Mouse (Mus musculus): Measurements from ENCODE around the gene Slc34a3. TPM values are rescaled to one million over a fixed set of nuclear protein-coding genes. Genes with fewer than 3 reads are reported as not detected.

The Slc34a3 gene
- not detected for polyA plus RNA-seq (2017; shearing (Covaris generic))

DNA sequence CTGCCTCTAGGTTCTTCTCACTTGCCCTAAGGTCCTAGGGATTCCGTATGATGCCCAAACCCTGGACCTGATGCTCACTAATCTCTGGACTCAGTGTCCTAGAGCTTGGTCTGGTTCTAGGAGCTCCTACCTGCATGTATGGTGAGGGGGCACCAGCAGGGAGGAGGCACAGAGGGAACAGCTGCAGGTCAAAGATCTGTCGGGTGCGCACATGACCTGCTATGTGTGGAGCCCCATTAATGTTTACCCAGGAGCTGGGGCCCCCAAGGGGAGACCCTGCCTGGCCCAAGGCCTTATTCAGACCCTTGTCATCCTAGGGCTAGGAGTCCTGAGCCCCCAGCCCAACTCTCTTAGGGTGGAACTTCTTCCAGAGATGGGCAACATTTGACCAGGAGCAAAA lies at the start of gene Slc34a3:
Slc34a3 (minus strand) TSS at position 315 of the 400 bp plus-strand sequence.

GRCm38 (mm10) chr2:25271827-25272511 lies 37.8 kb upstream of the Slc34a3 start, which contains the start of the genes Ssna1 and Anapc2:
Gene Ssna1, minus strand, starts transcription at chr2:25272438.
Gene Anapc2, plus strand, starts transcription at chr2:25272478.

DNA sequence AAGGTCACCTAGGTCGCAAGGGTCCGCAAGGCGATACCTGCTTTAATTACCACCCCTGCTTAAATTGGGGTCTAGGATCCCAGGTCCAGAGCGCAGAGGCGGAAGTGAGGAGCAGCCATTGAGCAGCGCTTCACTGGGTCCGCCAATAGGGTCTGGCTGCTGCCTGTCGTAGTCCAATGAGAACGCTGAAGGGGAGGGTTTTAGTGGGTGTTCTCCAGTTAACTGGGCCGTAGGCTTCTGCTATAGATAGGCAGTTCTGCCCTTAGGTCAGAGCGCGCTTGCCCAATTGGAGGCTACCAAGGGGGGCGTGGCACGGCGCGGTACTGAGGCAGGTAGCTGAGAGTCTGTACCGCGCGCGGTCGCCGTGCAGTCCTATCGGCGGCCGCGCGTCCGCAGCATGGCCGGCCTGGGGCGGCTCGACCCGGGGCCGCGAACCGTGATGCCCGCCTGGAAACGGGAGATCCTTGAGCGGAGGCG lies 28.2 kb upstream of the Slc34a3 start, which contains the start of gene Tprn:
Tprn (plus strand) TSS at position 328 of the 477 bp plus-strand sequence.

DNA sequence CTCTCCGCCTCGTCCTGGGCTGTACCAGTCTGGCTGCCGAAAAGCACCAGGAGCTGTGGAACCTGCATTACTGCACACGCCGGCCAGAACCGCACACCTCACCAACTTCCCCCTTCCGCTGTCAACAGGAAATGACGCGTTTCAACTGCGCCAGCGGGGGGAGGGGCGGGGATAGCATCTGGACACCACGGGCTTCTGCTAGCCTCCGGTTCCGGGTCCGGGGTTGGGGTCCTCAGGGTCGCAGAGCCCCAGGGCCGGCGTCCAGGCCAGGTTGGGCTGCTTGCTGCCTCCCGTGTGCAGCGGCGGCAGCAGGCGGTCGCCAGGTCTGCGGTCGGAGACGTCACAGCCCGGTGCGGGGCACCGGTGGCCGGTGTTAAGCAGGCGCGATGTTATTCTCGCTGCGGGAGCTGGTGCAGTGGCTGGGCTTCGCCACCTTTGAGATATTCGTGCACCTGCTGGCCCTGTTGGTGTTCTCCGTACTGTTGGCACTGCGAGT lies 21.2 kb upstream of the Slc34a3 start, which contains the start of gene Tmem203:
Tmem203 (plus strand) TSS at position 156 of the 496 bp plus-strand sequence.

GRCm38 (mm10) chr2:25246183-25247072 lies 12.3 kb upstream of the Slc34a3 start, which contains the start of gene AL732309.1:
Gene AL732309.1, minus strand, starts transcription at chr2:25246863.

DNA sequence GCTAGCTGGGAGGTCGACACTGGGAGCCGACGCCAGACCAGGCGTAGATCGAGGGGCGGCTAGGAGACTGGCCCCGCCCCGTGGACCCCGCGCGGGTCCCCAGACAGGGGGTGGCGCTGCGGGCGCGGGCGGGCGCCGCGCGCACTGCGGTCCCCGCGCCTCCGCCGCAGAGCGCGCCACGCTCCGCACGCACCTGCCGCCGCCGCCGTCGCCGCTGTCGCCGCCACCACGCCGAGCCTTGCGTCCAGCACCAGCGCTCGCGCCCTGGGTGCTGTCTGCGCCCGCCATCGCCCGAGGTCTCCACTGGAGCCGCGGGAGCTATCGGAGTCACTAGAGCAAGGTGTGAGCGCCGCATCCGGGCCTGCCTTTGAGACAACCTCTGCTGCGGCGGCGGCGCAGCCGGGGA lies 7.9 kb upstream of the Slc34a3 start, which contains the start of the genes Rnf208 and Cysrt1:
Rnf208 (plus strand) TSS at position 155 of the 406 bp plus-strand sequence.
Cysrt1 (minus strand) TSS at position 352 of the 406 bp plus-strand sequence.

DNA sequence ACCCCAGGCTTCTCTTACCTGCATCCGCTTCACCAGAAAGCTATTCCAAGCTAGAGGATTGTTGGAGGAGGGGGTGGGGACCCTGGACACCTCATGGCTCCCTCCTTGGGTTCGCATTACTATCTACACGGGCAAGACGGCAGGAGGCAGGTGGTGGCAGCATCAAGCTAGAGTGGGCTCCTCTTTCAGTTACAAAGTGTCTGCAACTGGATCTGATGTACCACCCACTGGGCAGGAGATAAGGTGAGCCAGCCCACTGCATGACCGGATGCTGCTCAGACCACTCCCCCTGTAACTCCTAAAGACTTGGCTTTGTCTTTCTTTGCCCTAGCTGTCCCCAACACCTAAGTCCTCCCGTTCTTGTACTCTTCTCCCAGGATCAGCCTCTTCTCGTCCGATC lies 2.5 kb upstream of the Slc34a3 start, which contains the start of gene Rnf224:
Rnf224 (minus strand) TSS at position 174 of the 400 bp plus-strand sequence.

DNA sequence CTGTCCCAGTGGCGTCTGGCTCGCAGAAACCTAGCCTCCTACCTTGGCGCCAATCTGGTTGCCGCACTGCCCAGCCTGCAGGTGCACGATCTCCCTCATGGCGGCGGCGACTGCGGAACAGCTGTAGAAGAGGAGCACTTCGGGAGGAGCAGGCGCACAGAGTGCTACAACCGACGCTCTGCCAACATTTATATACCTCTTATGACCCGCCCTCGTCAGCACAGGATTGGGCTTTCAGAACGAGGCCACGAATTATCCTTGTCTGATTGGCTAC lies 9.7 kb downstream of the Slc34a3 start, which contains the start of gene Tubb4b:
Tubb4b (minus strand) TSS at position 211 of the 274 bp plus-strand sequence.

DNA sequence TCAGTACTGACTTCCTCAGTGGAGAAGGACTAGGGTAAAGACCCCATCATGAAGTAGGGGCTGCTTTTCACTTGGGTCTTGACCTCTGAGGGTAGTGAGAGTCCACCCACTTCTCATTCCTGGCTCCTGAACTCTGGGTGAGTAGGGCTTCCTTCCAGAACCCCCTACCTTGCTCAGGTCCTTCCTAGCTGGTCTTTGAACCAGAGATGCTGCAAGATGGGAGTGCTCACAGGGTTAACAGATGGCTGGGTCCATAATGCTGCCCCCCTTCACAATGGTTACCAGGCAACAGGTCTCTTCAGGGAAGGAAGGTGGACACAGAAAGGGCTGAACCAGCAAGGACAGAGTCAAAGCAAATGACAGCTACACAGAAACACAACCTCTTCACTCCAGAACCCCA lies 15.7 kb downstream of the Slc34a3 start, which contains the start of gene Fam166a:
Fam166a (plus strand) TSS at position 301 of the 400 bp plus-strand sequence.

GRCm38 (mm10) chr2:25214444-25214843 lies 19.7 kb downstream of the Slc34a3 start, which contains the start of gene Stpg3:
Gene Stpg3, minus strand, starts transcription at chr2:25214637.

DNA sequence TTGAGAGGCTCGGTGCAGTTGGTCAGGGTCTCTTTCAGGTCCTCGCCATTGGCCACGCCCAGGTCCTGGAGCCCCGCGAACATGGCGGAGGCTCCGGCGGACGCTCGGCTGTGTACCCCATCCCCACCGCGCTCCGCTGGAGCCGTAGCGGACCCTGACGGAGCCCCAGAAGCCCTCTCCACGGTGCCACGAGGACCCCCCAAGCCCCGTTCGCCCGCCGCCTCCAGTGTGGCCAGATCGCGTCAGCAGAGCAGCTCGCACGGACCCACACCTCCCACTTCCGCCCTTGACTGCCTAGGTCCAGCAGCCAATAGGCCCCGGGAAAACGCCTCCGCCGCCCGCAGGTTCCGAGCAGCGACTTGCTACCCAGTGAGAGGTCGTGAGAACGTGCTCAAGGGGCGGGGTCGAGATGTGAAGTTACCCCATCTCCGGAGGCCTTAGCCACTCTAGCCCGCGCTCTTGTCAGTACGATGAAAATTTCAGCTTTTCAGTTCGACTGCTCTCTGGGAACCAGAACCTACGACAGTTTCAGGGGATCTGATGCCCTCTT lies 23.0 kb downstream of the Slc34a3 start, which contains the start of gene Nelfb:
Nelfb (minus strand) TSS at position 369 of the 550 bp plus-strand sequence.

DNA sequence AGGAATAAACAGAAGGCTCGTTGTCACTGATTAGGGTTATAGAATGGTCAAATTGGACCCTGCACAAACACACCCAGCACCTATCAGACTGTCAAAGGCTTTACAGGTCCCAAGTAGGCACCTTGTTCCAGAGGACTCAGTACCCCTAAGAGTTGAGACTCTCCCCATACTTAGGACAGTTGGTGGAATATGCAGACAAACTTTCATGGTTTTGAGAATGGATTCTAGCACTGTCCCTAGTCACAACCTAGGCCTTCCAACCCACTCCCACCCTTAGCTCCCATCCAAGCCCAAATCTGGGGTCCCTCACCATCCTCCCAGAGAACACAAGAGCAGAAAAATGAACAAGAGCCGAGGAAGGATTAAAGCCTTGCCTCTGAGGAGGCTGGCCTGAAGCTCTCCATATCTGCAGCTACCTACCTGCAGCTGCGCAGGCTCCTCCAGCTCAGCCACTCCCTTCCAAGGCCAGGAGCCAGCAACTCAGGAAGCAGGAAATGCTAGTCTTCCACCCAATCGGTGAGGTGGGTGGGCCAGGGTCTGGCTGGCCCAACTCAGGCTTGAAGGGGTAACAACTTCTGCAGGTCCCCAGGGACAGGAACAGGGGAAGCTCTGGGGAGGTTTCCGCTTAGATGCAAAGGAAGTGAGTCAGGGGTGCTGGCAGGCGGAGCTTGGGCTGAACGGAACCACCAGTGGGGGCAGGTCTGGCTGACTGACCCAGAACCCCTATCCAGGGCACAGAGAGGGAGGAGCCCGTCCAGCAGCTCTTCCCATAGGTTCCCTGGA lies 37.8 kb downstream of the Slc34a3 start, which contains the start of gene Tor4a:
Tor4a (minus strand) TSS at position 715 of the 783 bp plus-strand sequence.

DNA sequence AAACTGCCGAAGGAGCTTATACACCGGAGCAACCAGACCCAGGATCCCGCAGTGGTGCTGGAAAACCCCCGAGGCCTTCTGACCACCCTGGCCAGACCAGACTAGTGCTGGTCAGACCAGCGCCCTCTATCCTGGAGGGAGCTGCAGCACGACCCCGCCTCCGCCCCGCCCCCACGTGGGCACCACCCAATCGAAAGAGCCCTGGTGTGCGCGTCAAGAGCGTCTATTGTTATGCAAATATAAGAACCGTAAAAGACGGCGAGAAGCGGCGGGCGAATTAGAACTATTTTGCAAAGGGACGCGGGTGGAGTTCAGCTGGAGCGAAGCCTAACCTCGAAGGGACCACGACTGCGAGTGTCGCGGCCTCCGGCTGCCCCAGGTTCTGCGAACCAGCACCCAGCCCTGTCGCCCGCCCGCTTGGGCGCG lies 53.7 kb downstream of the Slc34a3 start, which contains the start of gene Nrarp:
Nrarp (plus strand) TSS at position 281 of the 426 bp plus-strand sequence.

Other genes with a start within 250 kb of the Slc34a3 start
- gene Nsmf, start 180.0 kb downstream of the Slc34a3 start, polyA plus RNA-seq (2017; shearing (Covaris generic)) = 18.3 TPM
- gene Entpd8, start 154.1 kb downstream of the Slc34a3 start, polyA plus RNA-seq (2017; shearing (Covaris generic)) = 0.93 TPM
- 12.8 TPM for gene Noxa1, start 139.2 kb downstream of the Slc34a3 start, polyA plus RNA-seq (2017; shearing (Covaris generic))
- 0.25 TPM for gene Nrarp, start 53.6 kb downstream of the Slc34a3 start, polyA plus RNA-seq (2017; shearing (Covaris generic))
- gene Tor4a, start 37.5 kb downstream of the Slc34a3 start, polyA plus RNA-seq (2017; shearing (Covaris generic)) = 144 TPM
- gene Nelfb, start 22.9 kb downstream of the Slc34a3 start, polyA plus RNA-seq (2017; shearing (Covaris generic)) = 136 TPM
- not detected for gene Stpg3, start 19.7 kb downstream of the Slc34a3 start, polyA plus RNA-seq (2017; shearing (Covaris generic))
- gene Fam166a, start 15.6 kb downstream of the Slc34a3 start, polyA plus RNA-seq (2017; shearing (Covaris generic)) = not detected
- gene Tubb4b, start 9.7 kb downstream of the Slc34a3 start, polyA plus RNA-seq (2017; shearing (Covaris generic)) = 255 TPM
- not detected for gene Rnf224, start 2.4 kb upstream of the Slc34a3 start, polyA plus RNA-seq (2017; shearing (Covaris generic))
- gene Rnf208, start 7.9 kb upstream of the Slc34a3 start, polyA plus RNA-seq (2017; shearing (Covaris generic)) = 0.67 TPM
- gene Cysrt1, start 8.1 kb upstream of the Slc34a3 start, polyA plus RNA-seq (2017; shearing (Covaris generic)) = not detected
- 9.0 TPM for gene AL732309.1, start 12.5 kb upstream of the Slc34a3 start, polyA plus RNA-seq (2017; shearing (Covaris generic))
- gene Tmem203, start 21.1 kb upstream of the Slc34a3 start, polyA plus RNA-seq (2017; shearing (Covaris generic)) = 15.7 TPM
- 2.7 TPM for gene Tprn, start 28.3 kb upstream of the Slc34a3 start, polyA plus RNA-seq (2017; shearing (Covaris generic))
- gene Ssna1, start 38.1 kb upstream of the Slc34a3 start, polyA plus RNA-seq (2017; shearing (Covaris generic)) = 148 TPM
- 99.6 TPM for gene Anapc2, start 38.1 kb upstream of the Slc34a3 start, polyA plus RNA-seq (2017; shearing (Covaris generic))
- gene Tmem210, start 53.8 kb upstream of the Slc34a3 start, polyA plus RNA-seq (2017; shearing (Covaris generic)) = not detected
- not detected for gene Lrrc26, start 55.6 kb upstream of the Slc34a3 start, polyA plus RNA-seq (2017; shearing (Covaris generic))
- gene Grin1, start 84.8 kb upstream of the Slc34a3 start, polyA plus RNA-seq (2017; shearing (Covaris generic)) = 0.36 TPM
- 26.1 TPM for gene Man1b1, start 98.0 kb upstream of the Slc34a3 start, polyA plus RNA-seq (2017; shearing (Covaris generic))
- gene Dpp7, start 122.0 kb upstream of the Slc34a3 start, polyA plus RNA-seq (2017; shearing (Covaris generic)) = 23.7 TPM
- gene Uap1l1, start 131.3 kb upstream of the Slc34a3 start, polyA plus RNA-seq (2017; shearing (Covaris generic)) = 12.9 TPM
- gene Sapcd2, start 138.0 kb upstream of the Slc34a3 start, polyA plus RNA-seq (2017; shearing (Covaris generic)) = 0.37 TPM
- gene Entpd2, start 161.5 kb upstream of the Slc34a3 start, polyA plus RNA-seq (2017; shearing (Covaris generic)) = not detected
- 1.1 TPM for gene Npdc1, start 165.0 kb upstream of the Slc34a3 start, polyA plus RNA-seq (2017; shearing (Covaris generic))
- gene Fut7, start 188.9 kb upstream of the Slc34a3 start, polyA plus RNA-seq (2017; shearing (Covaris generic)) = 6.8 TPM
- 19.7 TPM for gene Abca2, start 194.3 kb upstream of the Slc34a3 start, polyA plus RNA-seq (2017; shearing (Covaris generic))
- gene Clic3, start 222.5 kb upstream of the Slc34a3 start, polyA plus RNA-seq (2017; shearing (Covaris generic)) = 5.3 TPM
- 117 TPM for gene Paxx, start 226.7 kb upstream of the Slc34a3 start, polyA plus RNA-seq (2017; shearing (Covaris generic))
- not detected for gene Ptgds, start 235.7 kb upstream of the Slc34a3 start, polyA plus RNA-seq (2017; shearing (Covaris generic))

Measured in CD4-positive, CD25-positive, alpha-beta regulatory T cell, adult 9 weeks (primary cell).